Mouse (Mus musculus): ENCODE data around the gene Nufip1. TPM values are rescaled to one million over a fixed set of nuclear protein-coding genes. Genes with fewer than 3 reads are reported as not detected.

Nufip1 gene
- total and polyA plus RNA-seq, 3 experiments: 8.5 to 18.1 (median 11.8) TPM

DNA sequence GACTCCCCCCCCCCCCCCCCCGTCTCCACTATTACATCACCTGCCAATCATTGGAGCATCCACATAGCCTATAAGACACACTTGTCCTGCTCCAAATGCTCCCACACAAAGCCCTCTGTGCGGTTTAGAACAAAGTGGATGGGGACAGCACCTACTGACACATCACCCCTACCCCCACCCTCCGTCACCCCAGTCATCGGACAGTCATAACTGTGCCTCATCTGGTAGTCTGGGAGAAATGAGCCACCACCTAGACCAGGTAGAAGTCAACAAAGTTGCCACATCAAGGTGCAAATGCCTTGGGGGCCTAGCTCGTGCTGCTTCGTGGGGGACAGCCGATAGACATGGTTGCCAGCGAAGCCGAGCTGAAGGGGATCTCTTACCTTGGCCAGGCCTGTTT, 66.5 kb downstream of the Nufip1 start:
- ATAC-seq (ENCODE audit: extremely low read depth, insufficient number of reproducible peaks, low FRiP score, poor library complexity, severe bottlenecking): no peak
- Histone ChIP-seq H3K36me3 (replicated peaks) (no peaks in the 10 kb centered on the region), H3K4me3 (ENCODE audit: low read depth, low read length) (no peak overlapping the region), H3K4me1 (ENCODE audit: insufficient read depth, low read depth, low read length) (no peaks in the 10 kb centered on the region), H3K27me3 (ENCODE audit: insufficient read depth, low read length) (peaks cover 5% of the 10 kb centered on the region), H3K9me3 (replicated peaks) (no peaks in the 10 kb centered on the region)
- no peak for DNase-seq (ENCODE audit: low spot score)
- TF ChIP-seq TAL1 (conservative IDR thresholded peaks at IDR 0.05; ENCODE audit: low read depth, low read length) (no peak), GATA2 (IDR thresholded peaks at IDR 0.05; ENCODE audit: borderline replicate concordance, low read depth, low read length) (no peak), POLR2AphosphoS5 (IDR thresholded peaks at IDR 0.05; ENCODE audit: insufficient replicate concordance, low read depth, low read length) (no peak), GATA1 (IDR thresholded peaks at IDR 0.05; ENCODE audit: borderline replicate concordance, low read length) (no peak), CTCF (IDR thresholded peaks at IDR 0.05; ENCODE audit: low read depth, low read length) (no peak)

- DNase-seq (ENCODE audit: low spot score): no peak
- no peak overlapping the region for H3K4me3 ChIP-seq (ENCODE audit: low read depth, low read length)
- H3K27me3 ChIP-seq (ENCODE audit: insufficient read depth, low read length): peaks cover 5% of the 10 kb centered on the region
- TF ChIP-seq CTCF (IDR thresholded peaks at IDR 0.05; ENCODE audit: low read depth, low read length): peak; percentile 23; the same call in 1 of the 2 replicates
- no peak for TF ChIP-seq TAL1 (conservative IDR thresholded peaks at IDR 0.05; ENCODE audit: low read depth, low read length)
- no peaks in the 10 kb centered on the region for H3K9me3 ChIP-seq (replicated peaks)
- no peaks in the 10 kb centered on the region for H3K36me3 ChIP-seq (replicated peaks)
- no peaks in the 10 kb centered on the region for H3K4me1 ChIP-seq (ENCODE audit: insufficient read depth, low read depth, low read length)
- ATAC-seq (ENCODE audit: extremely low read depth, insufficient number of reproducible peaks, low FRiP score, poor library complexity, severe bottlenecking): no peak
Measured at GRCm38 (mm10) chr14:76178447-76178846, 67.8 kb downstream of the Nufip1 start.

- no peak for DNase-seq (ENCODE audit: low spot score)
- Histone ChIP-seq H3K36me3 (replicated peaks) (no peaks in the 10 kb centered on the region), H3K9me3 (replicated peaks) (no peaks in the 10 kb centered on the region), H3K4me3 (ENCODE audit: low read depth, low read length) (no peak overlapping the region), H3K27me3 (ENCODE audit: insufficient read depth, low read length) (no peaks in the 10 kb centered on the region), H3K4me1 (ENCODE audit: insufficient read depth, low read depth, low read length) (no peaks in the 10 kb centered on the region)
- no peak for ATAC-seq (ENCODE audit: extremely low read depth, insufficient number of reproducible peaks, low FRiP score, poor library complexity, severe bottlenecking)
- no peak for TF ChIP-seq CTCF (IDR thresholded peaks at IDR 0.05; ENCODE audit: low read depth, low read length)
- no peak for TF ChIP-seq TAL1 (conservative IDR thresholded peaks at IDR 0.05; ENCODE audit: low read depth, low read length)
- no peak for TF ChIP-seq GATA2 (IDR thresholded peaks at IDR 0.05; ENCODE audit: borderline replicate concordance, low read depth, low read length)
- TF ChIP-seq GATA1 (IDR thresholded peaks at IDR 0.05; ENCODE audit: borderline replicate concordance, low read length): no peak
- TF ChIP-seq POLR2AphosphoS5 (IDR thresholded peaks at IDR 0.05; ENCODE audit: insufficient replicate concordance, low read depth, low read length): no peak
Measured at GRCm38 (mm10) chr14:76179343-76179742, 68.7 kb downstream of the Nufip1 start.

DNA sequence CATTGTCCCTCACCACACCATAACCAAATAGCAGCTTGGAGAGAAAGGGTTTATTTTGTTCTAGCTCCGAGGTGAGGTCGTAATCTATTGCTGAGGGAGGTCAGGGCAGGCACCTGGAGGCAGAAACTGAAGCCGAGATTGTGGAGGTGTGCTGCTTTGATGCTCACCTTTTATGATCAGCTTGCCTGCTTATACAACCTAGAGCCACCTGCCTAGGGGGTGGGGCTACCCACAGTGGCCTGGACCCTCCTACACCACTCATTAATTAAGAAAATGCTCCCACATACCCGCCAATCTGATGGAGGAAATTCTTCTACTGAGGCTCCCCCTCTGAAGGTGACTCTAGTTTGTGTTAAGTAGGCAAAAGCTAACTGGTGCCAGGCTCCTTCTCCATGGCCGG, 74.7 kb downstream of the Nufip1 start:
- Histone ChIP-seq H3K9me3 (replicated peaks) (no peaks in the 10 kb centered on the region), H3K4me3 (ENCODE audit: low read depth, low read length) (no peak overlapping the region), H3K27me3 (ENCODE audit: insufficient read depth, low read length) (no peaks in the 10 kb centered on the region), H3K4me1 (ENCODE audit: insufficient read depth, low read depth, low read length) (no peaks in the 10 kb centered on the region), H3K36me3 (replicated peaks) (no peaks in the 10 kb centered on the region)
- TF ChIP-seq POLR2AphosphoS5 (IDR thresholded peaks at IDR 0.05; ENCODE audit: insufficient replicate concordance, low read depth, low read length): no peak
- TF ChIP-seq GATA1 (IDR thresholded peaks at IDR 0.05; ENCODE audit: borderline replicate concordance, low read length): no peak
- no peak for TF ChIP-seq CTCF (IDR thresholded peaks at IDR 0.05; ENCODE audit: low read depth, low read length)
- TF ChIP-seq TAL1 (conservative IDR thresholded peaks at IDR 0.05; ENCODE audit: low read depth, low read length): no peak
- TF ChIP-seq GATA2 (IDR thresholded peaks at IDR 0.05; ENCODE audit: borderline replicate concordance, low read depth, low read length): no peak
- DNase-seq (ENCODE audit: low spot score) (no peak), ATAC-seq (ENCODE audit: extremely low read depth, insufficient number of reproducible peaks, low FRiP score, poor library complexity, severe bottlenecking) (no peak)

DNA sequence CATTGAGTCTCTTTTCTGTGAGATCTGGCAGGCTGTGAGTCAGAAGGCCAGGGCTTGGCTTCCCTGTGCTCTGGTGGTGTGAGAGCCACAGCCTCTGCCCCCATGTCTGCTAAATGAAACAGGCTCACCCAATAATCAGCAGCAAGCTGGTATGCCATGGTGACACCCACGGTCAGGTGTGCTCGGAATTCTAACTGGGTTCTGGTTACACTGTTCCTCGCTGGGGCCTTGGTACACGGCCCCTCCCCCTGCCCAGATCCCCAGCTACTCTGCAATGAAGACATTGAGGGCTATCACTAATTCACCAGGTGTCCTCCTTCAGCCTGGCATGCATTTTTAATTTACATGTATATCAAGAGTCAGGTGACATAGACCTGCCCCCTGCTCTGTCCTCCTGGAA, 75.6 kb downstream of the Nufip1 start:
- Histone ChIP-seq H3K36me3 (replicated peaks) (no peaks in the 10 kb centered on the region), H3K27me3 (ENCODE audit: insufficient read depth, low read length) (no peaks in the 10 kb centered on the region), H3K9me3 (replicated peaks) (no peaks in the 10 kb centered on the region), H3K4me1 (ENCODE audit: insufficient read depth, low read depth, low read length) (no peaks in the 10 kb centered on the region), H3K4me3 (ENCODE audit: low read depth, low read length) (no peak overlapping the region)
- ATAC-seq (ENCODE audit: extremely low read depth, insufficient number of reproducible peaks, low FRiP score, poor library complexity, severe bottlenecking) (no peak), DNase-seq (ENCODE audit: low spot score) (no peak)
- TF ChIP-seq CTCF (IDR thresholded peaks at IDR 0.05; ENCODE audit: low read depth, low read length) (no peak), TAL1 (conservative IDR thresholded peaks at IDR 0.05; ENCODE audit: low read depth, low read length) (no peak), POLR2AphosphoS5 (IDR thresholded peaks at IDR 0.05; ENCODE audit: insufficient replicate concordance, low read depth, low read length) (no peak), GATA1 (IDR thresholded peaks at IDR 0.05; ENCODE audit: borderline replicate concordance, low read length) (no peak), GATA2 (IDR thresholded peaks at IDR 0.05; ENCODE audit: borderline replicate concordance, low read depth, low read length) (no peak)

Other genes with a start within 250 kb of the Nufip1 start
- not detected in 2 replicates for gene Kctd4, start 155.9 kb upstream of the Nufip1 start, total RNA-seq (2014; fragmentation: Nextera tagmentation)
- 0.06 and 0.11 TPM in 2 replicates for gene Kctd4, start 155.9 kb upstream of the Nufip1 start, total RNA-seq (2017)
- gene Kctd4, start 155.9 kb upstream of the Nufip1 start, polyA plus RNA-seq (2012): not detected in 2 replicates
- gene Gtf2f2, start 100.0 kb upstream of the Nufip1 start, total RNA-seq (2014; fragmentation: Nextera tagmentation): 32.7 and 33.3 TPM in 2 replicates
- 49.5 and 53.3 TPM in 2 replicates for gene Gtf2f2, start 100.0 kb upstream of the Nufip1 start, total RNA-seq (2017)
- 9.1 TPM in 2 replicates for gene Gtf2f2, start 100.0 kb upstream of the Nufip1 start, polyA plus RNA-seq (2012)
- 26.6 and 31.4 TPM in 2 replicates for gene Gpalpp1, start 131 bp upstream of the Nufip1 start, total RNA-seq (2014; fragmentation: Nextera tagmentation)
- gene Gpalpp1, start 131 bp upstream of the Nufip1 start, total RNA-seq (2017): 36.9 and 40.5 TPM in 2 replicates
- 3.2 and 3.5 TPM in 2 replicates for gene Gpalpp1, start 131 bp upstream of the Nufip1 start, polyA plus RNA-seq (2012)

Data from G1E (cell line).